Mouse (Mus musculus) gastrocnemius, postnatal 36 days (tissue): Measurements from ENCODE around the gene Ost4. TPM values are rescaled to one million over a fixed set of nuclear protein-coding genes. Genes with fewer than 3 reads are reported as not detected.

Experiments used
- DNase-seq, 2 experiments: peaks; one replicate each; pipeline ENCODE4 v3.0.0; 2022
- intact Hi-C: fragments of 180-260 bp; cut with DNase I; formaldehyde crosslinking; loops from one replicate; pipeline ENCODE4 v1.15.1; 2025
- total RNA-seq, 2 experiments: library from RNA; stranded (reverse); gene quantifications; 2 replicates each; pipeline ENCODE4 v1.2.3; 2021

Gene Ost4
- total RNA-seq, 2 experiments from 2014 or later: 94.1 to 99.6 TPM

- intact Hi-C loops: loop anchor here (5.0 kb wide), 1 partner anchor 55 kb away; the partner anchor contains the start of gene Mapre3
- no peak for DNase-seq
Measured at GRCm38 (mm10) chr5:30867712-30868111, 39.9 kb downstream of the Ost4 start, which contains the start of gene Tmem214. Gene Tmem214, plus strand, starts transcription at chr5:30868012.

- no peak for DNase-seq
- intact Hi-C loops: loop anchor here (5.0 kb wide), 1 partner anchor 55 kb away; the partner anchor contains the start of gene Mapre3
Measured at GRCm38 (mm10) chr5:30866871-30867270, 40.7 kb downstream of the Ost4 start.

GRCm38 (mm10) chr5:30864322-30864721, 43.3 kb downstream of the Ost4 start:
- no peak for DNase-seq

GRCm38 (mm10) chr5:30863852-30864251, 43.7 kb downstream of the Ost4 start:
- intact Hi-C loops: no loop called here
- DNase-seq: no peak

More at GRCm38 (mm10) chr5:30864322-30864721, 43.3 kb downstream of the Ost4 start:
- intact Hi-C loops: no loop called here

GRCm38 (mm10) chr5:30856124-30856523, 51.5 kb downstream of the Ost4 start:
- DNase-seq: no peak
- intact Hi-C loops: no loop called here

Other genes with a start within 250 kb of the Ost4 start
- gene Cenpa, start 241.0 kb downstream of the Ost4 start, total RNA-seq: 1 to 10 TPM; 3.2 to 3.8 TPM
- 1 to 10 TPM; 1.4 to 2.2 TPM for gene Dpysl5, start 196.2 kb downstream of the Ost4 start, total RNA-seq
- 10 to 100 TPM; 63.1 to 68.1 TPM for gene Mapre3, start 93.1 kb downstream of the Ost4 start, total RNA-seq
- 10 to 100 TPM; 25.0 to 31.5 TPM for gene Tmem214, start 39.8 kb downstream of the Ost4 start, total RNA-seq
- 1 to 10 TPM; 1.6 to 3.0 TPM for gene Agbl5, start 19.1 kb downstream of the Ost4 start, total RNA-seq
- gene Emilin1, start 5.6 kb upstream of the Ost4 start, total RNA-seq: 1 to 10 TPM; 4.8 to 7.0 TPM
- gene Khk, start 13.6 kb upstream of the Ost4 start, total RNA-seq: 10 to 100 TPM; 27.1 to 30.3 TPM
- 1 to 10 TPM; 2.5 TPM for gene Cgref1, start 37.8 kb upstream of the Ost4 start, total RNA-seq
- 10 to 100 TPM; 76.7 to 86.2 TPM for gene Preb, start 52.6 kb upstream of the Ost4 start, total RNA-seq
- under 1 TPM; 0.15 to 0.32 TPM for gene Tcf23, start 60.9 kb upstream of the Ost4 start, total RNA-seq
- gene Atraid, start 140.5 kb upstream of the Ost4 start, total RNA-seq: 10 to 100 TPM; 42.4 to 43.6 TPM
- gene Slc5a6, start 141.1 kb upstream of the Ost4 start, total RNA-seq: 1 to 10 TPM; 2.5 to 3.8 TPM
- 10 to 100 TPM; 21.3 to 21.7 TPM for gene Cad, start 147.0 kb upstream of the Ost4 start, total RNA-seq
- not detected for gene Dnajc5g, start 198.5 kb upstream of the Ost4 start, total RNA-seq
- not detected for gene Slc30a3, start 200.4 kb upstream of the Ost4 start, total RNA-seq
- 100 to 1,000 TPM; 349 to 367 TPM for gene Trim54, start 208.9 kb upstream of the Ost4 start, total RNA-seq
- not detected for gene Ucn, start 231.0 kb upstream of the Ost4 start, total RNA-seq
- gene Mpv17, start 246.5 kb upstream of the Ost4 start, total RNA-seq: 10 to 100 TPM; 19.1 to 23.9 TPM